Mouse (Mus musculus) adrenal gland (tissue): ENCODE data around the gene Ssbp4.

Experiments used
- intact Hi-C: fragments of 180-260 bp; cut with DNase I; formaldehyde crosslinking; loops from one replicate; pipeline ENCODE4 v1.15.1; 2025

Ssbp4 gene

DNA sequence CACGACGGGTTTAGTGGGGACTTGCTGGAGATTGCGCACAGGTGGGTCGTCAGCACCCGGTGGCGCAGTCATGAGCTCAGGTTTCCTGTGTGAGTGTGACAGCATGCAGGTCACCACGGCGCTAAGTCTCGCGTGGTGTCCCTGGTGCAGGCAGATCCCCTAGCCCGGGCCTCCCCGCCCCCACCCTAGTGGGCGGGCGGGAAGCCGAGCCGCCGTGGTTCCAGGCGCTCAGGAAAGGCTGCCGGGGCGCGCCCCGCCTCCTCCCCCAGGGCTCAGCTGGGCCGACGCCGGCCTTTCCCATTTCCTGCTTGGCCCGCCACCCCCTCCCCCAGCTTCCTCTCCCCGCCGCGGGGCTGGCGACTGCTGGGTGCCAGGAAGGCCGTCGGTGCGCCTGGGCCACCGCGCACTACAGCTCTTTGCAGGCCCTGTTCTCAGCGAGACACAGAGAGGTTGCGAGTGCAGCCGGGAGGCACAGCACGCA lies 736 bp upstream of the Ssbp4 start:
- intact Hi-C loops = no loop called here

GRCm38 (mm10) chr8:70607898-70608748 lies 549 bp downstream of the Ssbp4 start:
- intact Hi-C loops = no loop called here

- intact Hi-C loops = no loop called here
Observed at GRCm38 (mm10) chr8:70607603-70607897, 1.1 kb downstream of the Ssbp4 start.

DNA sequence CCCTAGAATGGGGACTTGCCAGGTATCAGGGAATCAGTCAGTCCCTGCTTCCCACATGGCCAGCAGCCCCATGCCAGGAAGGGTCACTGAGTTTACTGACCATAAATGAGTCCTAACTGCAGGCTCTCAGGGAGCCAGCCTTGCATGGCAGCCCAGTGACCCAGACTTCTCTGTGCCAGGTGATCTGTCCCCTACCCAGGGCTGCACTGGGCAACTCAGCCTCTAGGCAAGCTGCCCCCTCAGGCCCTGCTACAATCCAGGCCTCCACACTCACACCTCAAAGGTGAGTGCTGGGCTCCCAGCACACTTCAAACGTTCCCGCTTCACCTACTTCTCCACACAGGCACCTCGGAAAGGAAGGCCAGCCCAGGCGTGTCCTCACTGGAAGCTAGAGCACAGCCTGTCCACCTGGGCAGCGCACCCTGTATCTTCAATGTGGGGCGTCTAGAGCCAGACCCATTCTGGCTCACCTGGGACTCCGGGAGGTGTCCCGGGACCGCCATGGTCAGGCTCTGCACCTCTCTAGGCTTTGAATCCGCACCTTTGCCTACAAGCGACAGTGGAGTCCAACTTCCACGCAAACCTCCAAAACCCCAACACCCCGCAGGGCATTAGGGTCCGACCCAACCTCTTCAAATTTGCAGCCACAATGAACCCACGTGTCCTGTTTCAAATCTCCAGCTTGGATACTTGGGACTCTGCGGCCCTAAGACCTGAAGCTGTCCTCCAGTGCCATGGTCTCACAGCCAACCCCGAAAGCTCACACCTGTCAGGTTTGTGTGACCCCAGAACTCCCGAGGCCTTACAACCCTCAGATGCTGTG lies 1.7 kb downstream of the Ssbp4 start:
- intact Hi-C loops = no loop called here

DNA sequence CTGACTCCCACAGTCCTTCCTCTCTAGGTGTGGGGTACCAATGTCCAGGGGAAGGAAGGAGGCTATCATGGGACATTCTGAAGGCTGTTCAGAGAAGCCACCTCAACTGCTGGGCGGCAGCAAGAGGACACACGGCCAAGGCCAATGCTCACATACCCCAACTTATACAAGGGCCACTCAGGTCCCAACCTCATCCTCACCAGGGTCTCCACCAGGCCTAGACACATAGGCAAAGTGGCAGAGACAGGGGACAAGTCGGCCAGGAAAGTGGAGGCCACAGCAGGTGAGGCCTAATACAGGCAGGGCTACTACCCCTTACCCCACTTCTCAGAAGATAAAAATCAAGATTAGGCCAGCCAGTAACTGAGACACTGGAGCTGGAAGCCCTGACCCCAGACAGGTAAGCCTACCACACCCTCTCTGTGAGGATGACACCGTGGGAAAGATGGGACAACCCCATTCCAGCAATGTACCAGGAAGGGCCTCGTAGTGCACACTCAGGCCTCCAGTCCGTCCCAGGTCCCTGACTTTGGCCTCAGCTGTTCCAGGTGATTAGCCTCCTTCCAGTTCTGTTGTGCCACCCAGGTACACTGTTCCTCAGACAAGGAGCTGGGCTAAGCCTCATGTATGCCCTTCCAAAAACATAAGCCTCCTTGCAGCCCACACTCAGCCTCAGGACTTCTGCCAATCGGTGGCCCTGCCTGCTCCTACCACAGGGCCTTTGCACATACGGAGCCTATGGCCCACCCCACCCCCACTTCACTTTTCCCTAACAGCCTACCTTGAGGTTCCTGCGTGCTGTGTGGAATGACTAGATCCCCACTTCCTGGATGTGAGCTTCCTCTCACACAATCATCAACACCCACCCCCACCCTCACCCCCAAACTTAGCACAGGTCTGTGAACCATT lies 2.5 kb downstream of the Ssbp4 start:
- intact Hi-C loops = no loop called here

GRCm38 (mm10) chr8:70604558-70604957 lies 4.1 kb downstream of the Ssbp4 start:
- intact Hi-C loops = no loop called here

DNA sequence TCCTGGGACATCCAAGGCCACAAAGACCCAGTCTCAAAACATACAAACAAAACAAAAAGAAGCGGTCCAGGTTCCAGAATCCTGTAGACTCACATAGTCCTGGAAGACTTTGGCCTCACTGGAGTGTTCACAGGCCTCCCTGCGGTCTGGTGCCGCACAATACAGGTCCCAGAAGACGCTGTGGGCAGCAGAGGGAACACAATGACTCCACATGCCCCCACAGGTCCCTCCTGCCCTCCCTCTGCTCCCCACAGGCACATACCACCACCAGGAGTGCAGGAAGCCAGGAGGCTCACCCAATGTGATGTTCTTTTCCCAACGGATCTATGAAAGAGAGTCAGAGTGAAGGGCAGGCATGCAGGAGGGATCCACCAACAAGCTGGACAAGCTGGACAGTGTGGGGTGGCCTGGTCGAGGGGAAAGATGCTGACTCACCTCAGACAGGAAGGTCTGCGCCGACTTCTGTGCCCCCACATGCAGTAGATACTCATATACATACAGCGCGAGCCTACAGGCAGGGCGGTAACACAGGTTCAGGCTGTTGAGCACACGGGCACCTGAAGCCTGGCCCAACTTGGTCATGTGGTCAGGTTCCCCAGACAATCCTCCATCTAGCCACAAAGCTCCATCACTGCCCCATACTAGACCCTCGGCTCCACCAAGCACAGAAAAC lies 6.4 kb downstream of the Ssbp4 start:
- intact Hi-C loops = no loop called here

- intact Hi-C loops = no loop called here
Observed at GRCm38 (mm10) chr8:70601271-70601649, 7.4 kb downstream of the Ssbp4 start.

DNA sequence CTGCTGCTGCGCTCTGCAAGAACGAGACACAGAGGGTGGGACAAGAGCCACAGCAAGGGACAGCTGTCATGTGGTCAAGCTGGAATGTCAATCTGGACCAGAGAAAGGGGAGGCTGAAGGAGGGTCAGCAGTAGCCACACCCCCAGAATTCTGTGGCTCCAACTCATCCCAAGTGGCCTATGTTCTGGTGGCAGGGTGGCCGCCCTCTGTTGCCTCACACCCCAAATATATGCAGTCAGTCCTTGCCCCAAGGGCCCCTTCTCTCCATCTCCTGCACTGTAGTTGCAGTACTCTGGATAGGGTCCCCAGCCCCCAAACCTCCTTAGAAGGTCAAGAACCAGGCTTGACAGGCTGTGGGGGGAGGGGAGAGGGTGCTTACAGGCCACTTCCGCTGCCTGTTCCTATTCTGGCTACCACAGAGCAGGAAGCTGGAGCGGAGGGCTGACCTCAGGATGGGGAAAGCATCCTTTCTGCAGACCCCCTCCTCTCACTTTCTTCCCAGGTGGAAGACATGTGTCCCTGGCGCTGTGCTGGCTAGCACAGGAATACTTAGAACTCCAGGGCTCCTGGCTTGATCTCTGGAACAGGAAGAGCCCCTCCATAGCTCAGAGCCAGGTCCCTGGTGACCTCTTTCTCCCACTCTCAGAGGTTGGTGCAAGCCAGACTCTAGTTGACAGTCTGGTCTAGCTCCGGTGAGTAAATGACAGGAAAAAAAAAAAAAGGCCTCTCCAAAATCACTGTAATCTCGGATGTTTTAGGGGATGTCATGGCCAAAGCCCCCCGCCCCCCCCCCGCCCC lies 8.0 kb downstream of the Ssbp4 start:
- intact Hi-C loops = no loop called here

- intact Hi-C loops = no loop called here
Observed at GRCm38 (mm10) chr8:70599507-70600290, 9.0 kb downstream of the Ssbp4 start.

DNA sequence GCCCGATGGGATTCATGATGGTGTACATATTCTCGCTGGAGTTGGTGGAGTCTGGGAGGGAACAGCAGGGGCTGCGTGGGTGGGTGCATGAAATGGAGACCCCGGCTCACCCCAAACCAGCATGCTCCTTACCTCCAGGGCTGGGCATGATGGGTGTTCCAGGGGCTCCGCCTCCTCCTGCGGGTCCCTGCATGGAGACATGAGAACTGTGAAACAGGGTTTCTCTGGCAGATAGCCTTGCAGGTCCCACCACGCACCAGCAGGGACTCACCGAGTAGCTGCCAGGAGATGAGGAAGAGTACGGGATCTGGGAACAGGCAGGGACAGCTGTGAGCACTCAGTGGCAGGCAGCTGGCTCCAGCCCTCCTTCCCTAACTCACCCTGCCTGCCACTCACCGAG lies 9.9 kb downstream of the Ssbp4 start:
- intact Hi-C loops = no loop called here

DNA sequence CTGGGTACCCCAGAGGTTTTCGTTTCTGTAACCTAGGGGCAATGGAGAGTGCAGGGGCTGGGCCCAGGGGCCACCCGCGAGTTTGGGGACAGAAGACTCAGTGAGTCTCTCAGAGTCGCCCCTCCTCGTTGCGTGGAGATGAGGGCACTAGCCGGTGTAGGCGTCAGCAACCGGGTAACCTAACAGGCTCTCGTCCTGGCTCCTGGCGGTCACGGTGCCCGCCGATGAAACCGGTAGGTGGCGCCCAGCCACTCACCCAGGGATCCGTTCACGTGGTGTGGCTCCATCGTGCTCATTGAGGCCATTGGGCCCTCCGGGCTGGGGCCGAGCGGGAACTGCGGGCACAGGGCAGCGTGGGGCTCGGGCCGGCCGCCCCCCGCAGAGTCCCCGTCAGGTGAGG lies 10.4 kb downstream of the Ssbp4 start:
- intact Hi-C loops = no loop called here

GRCm38 (mm10) chr8:70597417-70598272 lies 11.0 kb downstream of the Ssbp4 start:
- intact Hi-C loops = no loop called here

- intact Hi-C loops = no loop called here
Observed at GRCm38 (mm10) chr8:70596775-70597416, 11.8 kb downstream of the Ssbp4 start.

- intact Hi-C loops = no loop called here
Observed at GRCm38 (mm10) chr8:70596216-70596615, 12.5 kb downstream of the Ssbp4 start.

- intact Hi-C loops = no loop called here
Observed at GRCm38 (mm10) chr8:70595811-70596210, 12.9 kb downstream of the Ssbp4 start.

- intact Hi-C loops = no loop called here
Observed at GRCm38 (mm10) chr8:70594621-70595564, 13.8 kb downstream of the Ssbp4 start.
